Mouse (Mus musculus): ENCODE data around the gene Vps9d1. TPM values are rescaled to one million over a fixed set of nuclear protein-coding genes. Genes with fewer than 3 reads are reported as not detected.
"Not testable (repeated sequence)": the region's sequence is repeated elsewhere in the genome, so short reads cannot be mapped to it uniquely, and the experiment has no call there.

Gene Vps9d1
- 4.0 and 4.4 TPM in 2 replicates for polyA plus RNA-seq (2015; fragmentation: Nextera tagmentation; extraction: Ambion mirVana)

DNA sequence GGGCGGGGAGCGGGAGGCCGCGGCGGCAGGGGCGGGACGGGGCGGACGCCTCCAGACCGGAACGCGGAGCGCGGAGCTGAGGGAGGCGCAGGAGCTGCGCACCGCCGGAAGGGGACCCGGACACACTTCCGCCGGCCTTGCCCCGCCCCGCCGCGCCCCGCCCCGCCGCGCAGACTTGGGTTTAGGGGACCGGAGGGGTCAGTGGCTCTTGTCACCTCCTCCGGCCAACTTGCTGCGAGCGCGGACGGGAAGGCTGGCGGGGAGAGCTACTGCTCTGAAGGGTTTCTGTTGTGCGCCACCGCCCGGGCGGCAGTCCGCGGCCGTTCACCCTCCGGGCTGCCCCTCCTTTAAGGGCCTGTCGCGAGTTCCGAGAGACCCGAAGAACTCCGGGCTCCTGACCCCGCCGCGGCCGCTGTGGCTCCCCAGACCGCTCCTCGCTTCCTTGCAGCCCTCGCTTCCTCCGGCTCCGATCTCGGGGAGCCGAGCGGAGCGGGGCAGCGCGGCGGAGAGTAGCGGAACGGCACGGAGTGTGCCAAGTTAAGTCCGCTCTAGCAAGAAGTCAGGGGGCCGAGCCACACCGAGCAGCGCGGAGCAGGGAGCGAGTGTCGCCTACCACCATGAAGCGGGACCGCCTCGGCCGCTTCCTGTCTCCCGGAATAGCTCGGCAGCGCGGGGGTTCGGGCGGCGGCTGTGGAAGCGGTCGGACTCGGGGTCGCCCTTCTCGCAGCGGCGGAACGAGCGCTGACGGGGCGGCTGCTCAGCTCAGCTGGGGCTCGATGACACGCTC is at the start of gene Vps9d1, which contains the start of gene Zfp276:
Gene Vps9d1 (minus strand): TSS at position 250 of the 787 bp plus-strand sequence.
Gene Zfp276 (plus strand): TSS at position 97 of the 787 bp plus-strand sequence.
- Histone ChIP-seq H3K27ac (peak within 1 kb of the TSS; percentile 84), H3K9me3 (replicated peaks) (no peaks in the 10 kb centered on the region), H3K36me3 (peaks cover 54% of the 10 kb centered on the region), H3K4me3 (replicated peaks) (peak within 1 kb of the TSS; percentile 97), H3K9ac (peak within 1 kb of the TSS; percentile 97), H3K27me3 (no peaks in the 10 kb centered on the region), H3K4me1 (replicated peaks) (peaks cover 28% of the 10 kb centered on the region), H3K4me2 (peak within 1 kb of the TSS; percentile 96)
- ATAC-seq (ENCODE audit: low read depth) (peak; percentile 96), DNase-seq (peak; percentile 76)
- WGBS (ENCODE audit: insufficient replicate concordance): under 1% methylated on average over 89 of the region's 99 CpGs

DNA sequence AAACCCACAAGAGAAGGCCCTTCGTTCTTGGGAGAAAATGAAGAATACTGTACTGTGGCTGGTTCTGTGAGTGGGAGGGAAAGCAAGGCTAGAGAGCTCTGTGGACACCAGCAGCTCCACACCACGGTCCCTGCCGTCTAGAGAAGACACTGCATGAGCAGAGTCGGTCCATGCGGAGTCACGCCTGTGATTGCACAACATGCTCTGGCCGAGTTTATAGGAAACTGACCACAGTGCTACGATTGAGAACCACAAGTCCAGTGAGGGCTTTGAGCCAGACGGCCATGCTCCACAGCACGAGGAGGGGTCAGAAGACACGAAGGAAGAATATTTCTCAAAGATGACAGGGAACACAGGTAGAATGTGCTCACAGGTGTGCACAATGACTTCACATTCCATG is 44.2 kb upstream of the Vps9d1 start:
- WGBS (ENCODE audit: insufficient replicate concordance): 68% methylated on average over 11 of the region's 11 CpGs
- no peak overlapping the region for H3K4me3 ChIP-seq (replicated peaks)

DNA sequence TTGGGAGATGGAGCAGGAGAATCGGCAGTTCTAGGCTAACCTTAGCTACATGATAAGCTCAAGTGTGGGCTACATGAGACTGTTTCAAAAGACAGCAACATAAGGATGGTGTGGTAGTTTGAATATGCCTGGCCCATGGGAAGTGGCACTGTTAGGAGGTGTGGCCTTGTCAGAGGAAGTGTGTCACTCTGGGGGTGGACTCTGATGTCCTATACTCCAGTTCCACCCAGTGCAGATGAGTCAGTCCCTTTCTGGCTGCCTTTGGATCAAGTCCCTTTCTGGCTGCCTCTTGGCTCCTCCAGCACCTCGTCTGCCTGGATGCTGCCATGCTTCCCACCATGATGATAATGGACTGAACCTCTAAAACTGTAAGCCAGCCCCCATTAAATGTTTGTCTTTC is 38.6 kb upstream of the Vps9d1 start:
- 73% methylated on average over 2 of the region's 2 CpGs for whole genome bisulfite sequencing (ENCODE audit: insufficient replicate concordance)
- ATAC-seq (ENCODE audit: low read depth) (no peak), DNase-seq (no peak)
- Histone ChIP-seq H3K9ac (no peak overlapping the region), H3K4me1 (replicated peaks) (no peaks in the 10 kb centered on the region), H3K27ac (no peak overlapping the region), H3K4me3 (replicated peaks) (no peak overlapping the region), H3K4me2 (no peak overlapping the region), H3K36me3 (peaks cover 86% of the 10 kb centered on the region), H3K27me3 (no peaks in the 10 kb centered on the region), H3K9me3 (replicated peaks) (no peaks in the 10 kb centered on the region)

More for the DNA sequence above, 44.2 kb upstream of the Vps9d1 start:
- Histone ChIP-seq H3K36me3 (peaks cover 83% of the 10 kb centered on the region), H3K4me1 (replicated peaks) (no peaks in the 10 kb centered on the region), H3K4me2 (no peak overlapping the region), H3K27me3 (no peaks in the 10 kb centered on the region), H3K9me3 (replicated peaks) (no peaks in the 10 kb centered on the region), H3K9ac (no peak overlapping the region), H3K27ac (no peak overlapping the region)
- no peak for ATAC-seq (ENCODE audit: low read depth)
- no peak for DNase-seq

DNA sequence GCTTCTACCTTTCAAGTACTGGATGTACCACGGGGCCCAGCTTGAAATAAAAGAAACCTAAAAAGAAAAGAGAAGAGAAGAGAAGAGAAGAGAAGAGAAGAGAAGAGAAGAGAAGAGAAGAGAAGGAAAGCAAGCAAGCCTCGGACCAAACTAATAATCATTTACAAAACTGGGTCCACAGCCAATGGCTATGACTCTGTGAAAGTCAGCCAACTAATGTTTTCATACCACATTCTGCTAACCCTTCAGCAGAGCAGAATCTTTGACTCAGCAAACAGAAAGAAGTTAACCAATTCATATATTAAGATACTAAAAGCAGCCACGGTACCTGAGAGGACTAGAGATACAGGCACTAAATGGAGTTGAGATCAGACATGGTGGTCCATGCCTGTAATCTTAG is 38.1 kb upstream of the Vps9d1 start:
- Histone ChIP-seq H3K4me1 (replicated peaks) (no peaks in the 10 kb centered on the region), H3K27me3 (no peaks in the 10 kb centered on the region), H3K4me2 (no peak overlapping the region), H3K36me3 (peaks cover 87% of the 10 kb centered on the region), H3K27ac (no peak overlapping the region), H3K9me3 (replicated peaks) (no peaks in the 10 kb centered on the region), H3K4me3 (replicated peaks) (no peak overlapping the region), H3K9ac (no peak overlapping the region)
- no peak for DNase-seq
- ATAC-seq (ENCODE audit: low read depth): no peak
- WGBS (ENCODE audit: insufficient replicate concordance): 82% methylated on average over 3 of the region's 3 CpGs

DNA sequence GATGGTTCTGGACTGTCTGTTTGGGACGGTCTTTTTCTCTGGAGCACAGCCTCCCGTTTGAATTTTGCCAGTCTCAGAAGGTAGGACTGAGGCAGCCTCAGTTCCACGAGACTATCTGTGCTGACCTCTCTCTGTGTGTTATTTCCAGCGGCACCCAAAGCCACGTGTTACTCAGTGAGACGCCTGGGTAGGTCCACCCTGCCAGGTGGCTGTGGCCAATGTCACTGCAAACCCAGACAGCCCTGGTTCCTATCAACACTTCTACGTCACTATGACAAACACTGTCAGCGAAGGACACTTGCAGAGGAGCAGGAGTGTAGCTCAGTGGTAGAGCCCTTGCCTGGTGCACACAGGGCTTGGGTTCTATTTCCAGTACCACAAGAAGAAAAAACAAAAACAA is 37.6 kb upstream of the Vps9d1 start:
- Histone ChIP-seq H3K4me2 (no peak overlapping the region), H3K9ac (no peak overlapping the region), H3K4me3 (replicated peaks) (no peak overlapping the region), H3K36me3 (peaks cover 87% of the 10 kb centered on the region), H3K27ac (no peak overlapping the region), H3K27me3 (no peaks in the 10 kb centered on the region), H3K4me1 (replicated peaks) (no peaks in the 10 kb centered on the region), H3K9me3 (replicated peaks) (no peaks in the 10 kb centered on the region)
- no peak for ATAC-seq (ENCODE audit: low read depth)
- WGBS (ENCODE audit: insufficient replicate concordance): 75% methylated on average over 8 of the region's 8 CpGs
- no peak for DNase-seq

DNA sequence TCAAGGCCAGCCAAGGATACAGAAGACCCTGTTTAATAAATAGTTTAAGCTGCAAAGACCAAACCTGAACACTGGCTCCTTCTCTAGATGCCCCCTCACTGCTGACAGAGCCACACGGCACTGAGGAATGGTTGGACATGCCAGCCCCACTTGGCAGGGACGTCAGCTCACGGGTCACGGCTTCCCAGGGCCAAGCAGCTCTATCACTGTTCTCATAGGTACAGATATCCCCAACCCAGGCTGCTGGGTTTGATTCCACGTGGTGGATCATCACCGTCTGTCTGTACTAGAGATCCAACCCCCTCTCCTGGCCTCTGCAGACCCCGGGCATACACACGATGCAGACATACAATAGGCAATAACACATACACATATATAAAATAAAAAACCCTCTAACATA is 36.5 kb upstream of the Vps9d1 start:
- no peak overlapping the region for H3K4me3 ChIP-seq (replicated peaks)
- H3K27me3 ChIP-seq: no peaks in the 10 kb centered on the region
- H3K27ac ChIP-seq: no peak overlapping the region
- no peak overlapping the region for H3K4me2 ChIP-seq
- 93% methylated on average over 8 of the region's 8 CpGs for WGBS (ENCODE audit: insufficient replicate concordance)
- ATAC-seq (ENCODE audit: low read depth) (no peak), DNase-seq (no peak)
- H3K4me1 ChIP-seq (replicated peaks): no peaks in the 10 kb centered on the region
- no peak overlapping the region for H3K9ac ChIP-seq
- peaks cover 82% of the 10 kb centered on the region for H3K36me3 ChIP-seq
- H3K9me3 ChIP-seq (replicated peaks): no peaks in the 10 kb centered on the region

DNA sequence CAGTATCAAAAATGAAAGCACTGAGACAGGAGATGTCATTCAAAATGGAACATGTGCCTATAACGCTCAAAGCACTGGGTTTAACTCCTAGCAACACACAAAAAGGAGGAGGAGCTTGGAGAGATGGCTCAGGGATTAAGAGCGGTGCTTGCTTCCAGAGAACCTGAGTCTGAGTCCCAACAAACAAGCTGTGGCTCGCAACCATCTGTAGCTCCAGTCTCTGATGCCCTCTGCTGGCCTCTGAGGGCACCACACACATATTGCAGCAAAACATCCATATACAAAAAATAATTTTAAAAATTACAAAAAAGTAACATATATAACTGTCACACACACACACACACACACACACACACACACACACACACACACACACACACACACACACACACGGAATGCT is 36.0 kb upstream of the Vps9d1 start:
- Histone ChIP-seq H3K4me2 (no peak overlapping the region), H3K27me3 (no peaks in the 10 kb centered on the region), H3K4me3 (replicated peaks) (no peak overlapping the region), H3K4me1 (replicated peaks) (no peaks in the 10 kb centered on the region), H3K9ac (no peak overlapping the region), H3K9me3 (replicated peaks) (no peaks in the 10 kb centered on the region), H3K36me3 (peaks cover 81% of the 10 kb centered on the region), H3K27ac (no peak overlapping the region)
- ATAC-seq (ENCODE audit: low read depth) (no peak), DNase-seq (peak; percentile 19)
- 77% methylated on average over 4 of the region's 4 CpGs for WGBS (ENCODE audit: insufficient replicate concordance)

DNA sequence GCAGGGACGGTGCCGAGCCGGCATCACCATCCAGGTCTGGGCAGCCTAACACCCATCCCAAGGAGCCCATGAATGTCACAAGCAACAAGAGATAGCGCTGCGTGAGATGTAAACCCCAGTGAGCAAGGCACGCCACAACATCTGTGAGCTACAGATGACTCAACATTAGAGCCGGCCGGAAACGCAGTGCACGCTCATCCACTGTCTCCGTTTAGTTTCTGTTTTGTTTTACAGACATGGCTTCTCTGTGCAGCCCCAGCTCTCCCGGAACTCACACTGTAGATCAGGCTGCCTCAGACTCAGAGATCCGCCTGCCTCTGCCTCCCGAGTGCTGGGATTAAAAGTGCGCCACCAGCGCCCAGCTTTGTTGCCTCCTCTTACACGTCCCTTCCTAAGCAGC is 33.2 kb upstream of the Vps9d1 start:
- peaks cover 66% of the 10 kb centered on the region for H3K36me3 ChIP-seq
- 88% methylated on average over 17 of the region's 17 CpGs for WGBS (ENCODE audit: insufficient replicate concordance)

DNA sequence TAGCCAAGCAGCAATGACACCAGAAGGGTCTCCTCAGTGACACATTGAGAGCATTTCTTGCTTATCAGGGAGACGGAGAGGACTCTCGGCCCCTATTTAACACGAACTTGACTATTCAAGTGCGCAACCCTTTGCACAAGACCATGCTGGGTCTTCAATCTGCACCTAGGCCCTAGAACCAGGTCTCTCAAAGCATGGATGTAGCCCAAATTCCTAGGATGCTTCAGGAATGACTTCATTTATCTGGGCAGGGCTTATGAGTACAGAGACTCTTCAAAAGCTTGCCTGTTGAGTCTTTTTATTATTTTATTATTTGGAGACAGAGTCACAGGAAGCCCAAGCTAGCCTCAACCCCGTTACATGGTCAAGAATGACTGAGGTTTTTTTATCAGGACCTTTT is 30.3 kb upstream of the Vps9d1 start:
- DNase-seq: no peak
- H3K27me3 ChIP-seq: no peaks in the 10 kb centered on the region
- H3K4me3 ChIP-seq (replicated peaks): no peak overlapping the region
- H3K4me1 ChIP-seq (replicated peaks): peaks cover 4% of the 10 kb centered on the region; the same call in 1 of the 2 replicates
- peaks cover 69% of the 10 kb centered on the region for H3K36me3 ChIP-seq
- ATAC-seq (ENCODE audit: low read depth): no peak
- 82% methylated on average over 5 of the region's 5 CpGs for WGBS (ENCODE audit: insufficient replicate concordance)
- H3K27ac ChIP-seq: no peak overlapping the region
- no peak overlapping the region for H3K9ac ChIP-seq
- H3K9me3 ChIP-seq (replicated peaks): no peaks in the 10 kb centered on the region
- H3K4me2 ChIP-seq: no peak overlapping the region

More for the DNA sequence above, 33.2 kb upstream of the Vps9d1 start:
- Histone ChIP-seq H3K27me3 (no peaks in the 10 kb centered on the region), H3K9ac (no peak overlapping the region), H3K27ac (no peak overlapping the region), H3K9me3 (replicated peaks) (no peaks in the 10 kb centered on the region), H3K4me1 (replicated peaks) (peaks cover 4% of the 10 kb centered on the region; the same call in 1 of the 2 replicates), H3K4me2 (no peak overlapping the region), H3K4me3 (replicated peaks) (no peak overlapping the region)
- no peak for ATAC-seq (ENCODE audit: low read depth)
- no peak for DNase-seq

DNA sequence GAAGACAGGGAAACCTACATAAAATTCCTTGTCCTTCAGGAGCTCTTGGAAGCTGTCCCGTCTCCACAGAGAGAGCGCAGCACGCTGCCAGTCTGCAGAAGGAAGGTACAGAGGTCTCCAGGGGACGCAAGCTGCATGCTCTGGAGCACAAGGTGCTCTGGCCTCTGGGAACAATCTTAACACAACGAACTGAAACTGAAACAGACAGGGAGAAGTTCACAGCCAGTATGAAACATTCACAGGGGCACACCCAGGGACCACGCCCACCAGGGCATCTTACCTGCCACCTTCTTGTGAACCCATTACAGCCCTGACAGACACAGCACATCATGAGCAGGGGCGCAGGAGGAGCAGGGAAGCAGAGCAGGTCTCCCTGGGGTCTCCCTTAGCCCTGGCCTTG is 29.8 kb upstream of the Vps9d1 start:
- no peak for ATAC-seq (ENCODE audit: low read depth)
- Histone ChIP-seq H3K4me1 (replicated peaks) (peaks cover 4% of the 10 kb centered on the region; the same call in 1 of the 2 replicates), H3K9ac (0 out of 2 replicates have a peak overlapping the region, but pooled peaks have one; percentile 10), H3K4me2 (no peak overlapping the region), H3K36me3 (peaks cover 67% of the 10 kb centered on the region), H3K27ac (no peak overlapping the region), H3K4me3 (replicated peaks) (no peak overlapping the region), H3K9me3 (replicated peaks) (no peaks in the 10 kb centered on the region), H3K27me3 (no peaks in the 10 kb centered on the region)
- no peak for DNase-seq
- WGBS (ENCODE audit: insufficient replicate concordance): 85% methylated on average over 7 of the region's 7 CpGs

DNA sequence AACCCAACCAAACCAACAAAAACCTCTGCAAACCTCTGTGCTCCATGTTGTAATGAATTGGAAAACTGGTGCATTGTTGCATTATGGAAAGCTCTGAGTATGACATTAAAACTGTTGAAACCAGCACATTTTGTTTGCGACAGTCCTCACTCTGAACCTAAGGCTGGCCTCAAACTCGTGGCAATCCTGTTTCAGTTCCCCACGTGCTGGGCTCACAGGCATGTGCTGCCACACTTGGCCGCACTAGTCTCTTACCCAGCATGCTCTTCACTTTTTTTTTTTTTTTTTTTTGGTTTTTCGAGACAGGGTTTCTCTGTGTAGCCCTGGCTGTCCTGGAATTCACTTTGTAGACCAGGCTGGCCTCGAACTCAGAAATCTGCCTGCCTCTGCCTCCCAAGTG is 28.8 kb upstream of the Vps9d1 start:
- H3K27ac ChIP-seq; H3K9me3 ChIP-seq (replicated peaks); H3K27me3 ChIP-seq; DNase-seq; H3K4me3 ChIP-seq (replicated peaks); H3K4me1 ChIP-seq (replicated peaks); ATAC-seq (ENCODE audit: low read depth); H3K4me2 ChIP-seq; H3K9ac ChIP-seq: not testable (repeated sequence)
- WGBS (ENCODE audit: insufficient replicate concordance): 81% methylated on average over 6 of the region's 6 CpGs
- peaks cover 67% of the 10 kb centered on the region for H3K36me3 ChIP-seq

Data from liver, embryonic 13.5 days (tissue).